Mouse (Mus musculus) heart, embryonic 16.5 days (tissue): ENCODE measurements around the gene Pim3. TPM values are rescaled to one million over a fixed set of nuclear protein-coding genes. Genes with fewer than 3 reads are reported as not detected.

Experiments used
- ATAC-seq: fragments of 200-750 bp; cut with Nextera tagmentation; replicated peaks from 2 replicates; pipeline ENCODE4 v1.8.0; 2017; ENCODE audit warnings: moderate number of reproducible peaks; ENCODE audit not compliant: insufficient read depth, low FRiP score; ENCODE audit errors: extremely low read depth
- H3K27ac ChIP-seq: fragments of 300-500 bp; sonication (generic); 2 replicates; pipeline ENCODE4 v1.5.1; 2014; ENCODE audit warnings: mild to moderate bottlenecking, low read length, control low read depth, moderate library complexity
- H3K27me3 ChIP-seq: fragments of 300-500 bp; sonication (generic); 2 replicates; pipeline ENCODE4 v1.6.1; 2014; ENCODE audit warnings: low read length, mixed read lengths; ENCODE audit not compliant: control insufficient read depth, insufficient read depth
- H3K36me3 ChIP-seq: fragments of 300-500 bp; sonication (generic); 2 replicates; pipeline ENCODE4 v1.6.1; 2014; ENCODE audit not compliant: control insufficient read depth, insufficient read depth
- H3K4me1 ChIP-seq: fragments of 300-500 bp; sonication (generic); 2 replicates; pipeline ENCODE4 v1.6.1; 2014; ENCODE audit warnings: low read length, mixed read lengths; ENCODE audit not compliant: control insufficient read depth, insufficient read depth
- H3K4me2 ChIP-seq: fragments of 300-500 bp; sonication (generic); 2 replicates; pipeline ENCODE4 v1.6.1; 2014; ENCODE audit warnings: low read depth, mild to moderate bottlenecking, control low read depth, low read length
- H3K4me3 ChIP-seq: fragments of 300-500 bp; sonication (generic); 2 replicates; pipeline ENCODE4 v1.5.1; 2014; ENCODE audit warnings: mild to moderate bottlenecking, control low read depth, low read length
- H3K9ac ChIP-seq: fragments of 300-500 bp; sonication (generic); 2 replicates; pipeline ENCODE4 v1.6.1; 2014; ENCODE audit warnings: low read length, control low read depth
- H3K9me3 ChIP-seq: fragments of 300-500 bp; sonication (generic); replicated peaks from 2 replicates; pipeline ENCODE4 v1.6.1; 2016; ENCODE audit warnings: low read length; ENCODE audit not compliant: control insufficient read depth
- WGBS: fragments of 180-500 bp; shearing (Covaris S2); extraction: QIAGEN DNeasy Blood & Tissue Kit; methylation state at CpG from one replicate; pipeline ENCODE4 v1.1.7; 2014; 5-methylcytosine and 5-hydroxymethylcytosine counted together
- polyA plus RNA-seq: library from polyadenylated mRNA; unstranded; fragments of >200 nt; fragmentation: Nextera tagmentation; extraction: Ambion mirVana; gene quantifications from 2 replicates; pipeline ENCODE4 v1.2.1, GENCODE M21; 2015

Pim3 gene
- polyA plus RNA-seq, 1 experiment from 2014 or later, result 69.8 TPM

- peaks cover 33% of the 10 kb centered on the region for H3K4me1 ChIP-seq
Measured at GRCm38 (mm10) chr15:88832536-88832935, 29.4 kb upstream of the Pim3 start.

GRCm38 (mm10) chr15:88836031-88836430 lies 26.0 kb upstream of the Pim3 start:
- H3K27me3 ChIP-seq, result no peaks in the 10 kb centered on the region
- H3K9ac ChIP-seq, result no peak overlapping the region
- H3K27ac ChIP-seq, result peak overlapping the region; percentile 1; the same call in 1 of the 2 replicates
- ATAC-seq, result no peak
- H3K4me3 ChIP-seq, result no peak overlapping the region
- no peak overlapping the region for H3K4me2 ChIP-seq
- peaks cover 40% of the 10 kb centered on the region for H3K4me1 ChIP-seq
- H3K9me3 ChIP-seq, result no peaks in the 10 kb centered on the region
- WGBS, result 74% methylated on average over 6 of the region's 6 CpGs
- no peaks in the 10 kb centered on the region for H3K36me3 ChIP-seq

More at GRCm38 (mm10) chr15:88832536-88832935, 29.4 kb upstream of the Pim3 start:
- peak overlapping the region; percentile 89; the same call in 1 of the 2 replicates for H3K27ac ChIP-seq
- no peak overlapping the region for H3K4me3 ChIP-seq
- H3K27me3 ChIP-seq, result no peaks in the 10 kb centered on the region
- no peaks in the 10 kb centered on the region for H3K36me3 ChIP-seq
- WGBS, result 75% methylated on average over 9 of the region's 9 CpGs
- H3K9ac ChIP-seq, result no peak overlapping the region
- H3K4me2 ChIP-seq, result no peak overlapping the region
- H3K9me3 ChIP-seq, result no peaks in the 10 kb centered on the region
- no peak for ATAC-seq

GRCm38 (mm10) chr15:88836571-88836970 lies 25.4 kb upstream of the Pim3 start:
- H3K27me3 ChIP-seq, result no peaks in the 10 kb centered on the region
- peak overlapping the region; percentile 79 for H3K4me2 ChIP-seq
- no peak for ATAC-seq
- H3K36me3 ChIP-seq, result no peaks in the 10 kb centered on the region
- WGBS, result 68% methylated on average over 5 of the region's 5 CpGs
- peaks cover 39% of the 10 kb centered on the region for H3K4me1 ChIP-seq
- no peak overlapping the region for H3K4me3 ChIP-seq
- no peak overlapping the region for H3K9ac ChIP-seq
- H3K27ac ChIP-seq, result peak overlapping the region; percentile 77
- H3K9me3 ChIP-seq, result no peaks in the 10 kb centered on the region

GRCm38 (mm10) chr15:88837199-88837932 lies 24.6 kb upstream of the Pim3 start:
- under 1% methylated on average over 38 of the region's 39 CpGs for WGBS

GRCm38 (mm10) chr15:88837977-88838376 lies 24.0 kb upstream of the Pim3 start:
- WGBS, result 2% methylated on average over 11 of the region's 11 CpGs
- Histone ChIP-seq H3K9ac (peak overlapping the region; percentile 64), H3K4me2 (peak overlapping the region; percentile 79), H3K36me3 (no peaks in the 10 kb centered on the region), H3K27me3 (no peaks in the 10 kb centered on the region), H3K27ac (peak overlapping the region; percentile 77), H3K4me1 (peaks cover 27% of the 10 kb centered on the region), H3K9me3 (no peaks in the 10 kb centered on the region), H3K4me3 (peak overlapping the region; percentile 58)
- ATAC-seq, result no peak

More at GRCm38 (mm10) chr15:88837199-88837932, 24.6 kb upstream of the Pim3 start:
- H3K27me3 ChIP-seq, result no peaks in the 10 kb centered on the region
- peak overlapping the region; percentile 58 for H3K4me3 ChIP-seq
- H3K9ac ChIP-seq, result peak overlapping the region; percentile 64
- H3K9me3 ChIP-seq, result no peaks in the 10 kb centered on the region
- ATAC-seq, result peak; percentile 39
- peak overlapping the region; percentile 77 for H3K27ac ChIP-seq
- H3K4me1 ChIP-seq, result peaks cover 33% of the 10 kb centered on the region
- H3K4me2 ChIP-seq, result peak overlapping the region; percentile 79
- no peaks in the 10 kb centered on the region for H3K36me3 ChIP-seq

- peak overlapping the region; percentile 66 for H3K9ac ChIP-seq
- ATAC-seq, result peak; percentile 89
- H3K4me3 ChIP-seq, result peak overlapping the region; percentile 15; the same call in 1 of the 2 replicates
- no peaks in the 10 kb centered on the region for H3K9me3 ChIP-seq
- 9% methylated on average over 9 of the region's 9 CpGs for WGBS
- no peaks in the 10 kb centered on the region for H3K27me3 ChIP-seq
- peaks cover 31% of the 10 kb centered on the region for H3K4me1 ChIP-seq
- peak overlapping the region; percentile 96 for H3K27ac ChIP-seq
- no peaks in the 10 kb centered on the region for H3K36me3 ChIP-seq
- H3K4me2 ChIP-seq, result peak overlapping the region; percentile 56
Measured at GRCm38 (mm10) chr15:88839271-88839670, 22.7 kb upstream of the Pim3 start.

GRCm38 (mm10) chr15:88840126-88840525 lies 21.9 kb upstream of the Pim3 start:
- Histone ChIP-seq H3K4me1 (peaks cover 31% of the 10 kb centered on the region), H3K4me2 (no peak overlapping the region; the same call in 1 of the 2 replicates)

GRCm38 (mm10) chr15:88841160-88841559 lies 20.8 kb upstream of the Pim3 start:
- H3K4me1 ChIP-seq, result peaks cover 31% of the 10 kb centered on the region
- no peak overlapping the region; the same call in 1 of the 2 replicates for H3K27ac ChIP-seq
- H3K4me3 ChIP-seq, result no peak overlapping the region
- no peak overlapping the region for H3K4me2 ChIP-seq
- H3K36me3 ChIP-seq, result no peaks in the 10 kb centered on the region
- H3K9ac ChIP-seq, result no peak overlapping the region
- ATAC-seq, result no peak
- 86% methylated on average over 2 of the region's 2 CpGs for WGBS
- H3K27me3 ChIP-seq, result no peaks in the 10 kb centered on the region
- H3K9me3 ChIP-seq, result no peaks in the 10 kb centered on the region

More at GRCm38 (mm10) chr15:88840126-88840525, 21.9 kb upstream of the Pim3 start:
- Histone ChIP-seq H3K27me3 (no peaks in the 10 kb centered on the region), H3K4me3 (no peak overlapping the region), H3K27ac (peak overlapping the region; percentile 96), H3K36me3 (no peaks in the 10 kb centered on the region), H3K9ac (peak overlapping the region; percentile 66), H3K9me3 (no peaks in the 10 kb centered on the region)
- no peak for ATAC-seq
- WGBS, result 32% methylated on average over 10 of the region's 10 CpGs

- Histone ChIP-seq H3K27me3 (no peaks in the 10 kb centered on the region), H3K9ac (no peak overlapping the region; the same call in 1 of the 2 replicates), H3K9me3 (no peaks in the 10 kb centered on the region), H3K4me3 (no peak overlapping the region), H3K4me1 (peaks cover 28% of the 10 kb centered on the region), H3K36me3 (no peaks in the 10 kb centered on the region), H3K4me2 (no peak overlapping the region), H3K27ac (no peak overlapping the region)
- ATAC-seq, result no peak
- 86% methylated on average over 3 of the region's 3 CpGs for WGBS
Measured at GRCm38 (mm10) chr15:88841580-88842299, 20.2 kb upstream of the Pim3 start.
